ENCODE assay signal across 23 mouse cellular contexts in the genomic region with DNA sequence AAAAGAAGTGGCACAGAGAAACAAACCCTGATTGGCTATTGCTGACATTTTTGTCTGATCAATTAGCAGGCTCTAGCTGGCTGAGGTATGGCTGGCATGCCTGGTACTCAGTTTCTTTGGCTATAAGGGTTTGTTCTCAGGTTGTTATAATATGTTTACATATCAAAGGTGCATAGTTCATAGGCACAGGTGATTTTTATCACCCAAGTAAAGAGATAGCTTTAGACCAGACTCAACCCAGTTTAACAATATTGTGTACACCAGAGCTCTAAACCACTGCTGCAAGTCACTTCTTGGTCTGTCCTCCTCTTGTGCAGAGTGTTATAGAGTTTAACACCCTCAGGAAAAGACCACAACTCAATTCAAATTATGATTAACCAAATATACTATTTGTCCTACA.
DNase-seq lines count a peak whose midpoint lies in the region; ATAC-seq and TF ChIP-seq lines count a peak whose summit lies in the region.
"Had no signal": no experiment of that assay in that cellular context is flagged by ENCODE, and none has a peak within 500 bp of the region (broad histone marks: within the 10 kb centered on the region; RNA-seq: fewer than 3 reads in every experiment).

No protein-coding gene starts in this region.

- no peak for DNase-seq in liver
- DNase-seq in hindbrain, embryonic 11.5 days (ENCODE audit: low spot score): no peak
- DNase-seq: adrenal gland, adult 8-10 months; adrenal gland, postnatal 25 days; cerebellum, adult 18-20 months; cerebellum, adult 9-10 months; cerebellum, postnatal 14 days; forebrain, postnatal 0 days; gastrocnemius, adult 2 months; gastrocnemius, postnatal 14 days; heart, adult 18-20 months; heart, postnatal 10 days; heart, postnatal 36 days had no signal

- H3K9me3 ChIP-seq in liver, embryonic 15.5 days (replicated peaks): no peaks in the 10 kb centered on the region
- H3K9me3 ChIP-seq in intestine, embryonic 16.5 days (ENCODE audit: control insufficient read depth, low read length): no peaks in the 10 kb centered on the region
- H3K9me3 ChIP-seq in hindbrain, embryonic 11.5 days (ENCODE audit: control insufficient read depth, low read length): no peaks in the 10 kb centered on the region
- H3K9me3 ChIP-seq in hindbrain, embryonic 12.5 days (replicated peaks): no peaks in the 10 kb centered on the region
- H3K9me3 ChIP-seq: heart, embryonic 12.5 days; heart, embryonic 15.5 days; hindbrain, embryonic 10.5 days; hindbrain, embryonic 15.5 days had no signal

- TF ChIP-seq CTCF in bone marrow macrophage, adult 2 months (IDR thresholded peaks at IDR 0.05; ENCODE audit: low read depth, low read length): no peak

- H3K4me1 ChIP-seq in liver, embryonic 15.5 days (replicated peaks): peaks cover 8% of the 10 kb centered on the region
- H3K4me1 ChIP-seq in bone marrow macrophage, adult 2 months (ENCODE audit: control insufficient read depth, insufficient read depth, low read length): peaks cover 32% of the 10 kb centered on the region
- no peaks in the 10 kb centered on the region for H3K4me1 ChIP-seq in intestine, embryonic 16.5 days (ENCODE audit: control insufficient read depth, insufficient read depth, low read length)
- H3K4me1 ChIP-seq in hindbrain, embryonic 11.5 days (replicated peaks; ENCODE audit: control insufficient read depth, insufficient read depth, low read length): no peaks in the 10 kb centered on the region
- H3K4me1 ChIP-seq in hindbrain, embryonic 12.5 days: no peaks in the 10 kb centered on the region
- H3K4me1 ChIP-seq: heart, embryonic 12.5 days; hindbrain, embryonic 15.5 days had no signal

- ATAC-seq in liver, embryonic 15.5 days (ENCODE audit: insufficient read depth): 0 out of 2 replicates have a peak, but pooled peaks have one; percentile 9
- ATAC-seq in intestine, embryonic 16.5 days: peak; percentile 66
- ATAC-seq in hindbrain, embryonic 11.5 days (ENCODE audit: low FRiP score): no peak
- no peak for ATAC-seq in hindbrain, embryonic 12.5 days (ENCODE audit: low FRiP score)
- ATAC-seq: activated CD4-positive, CD25-positive, alpha-beta regulatory T cell, adult 4 months; forebrain, embryonic 14.5 days; forebrain, postnatal 0 days had no signal

- no peaks in the 10 kb centered on the region for H3K36me3 ChIP-seq in liver, embryonic 15.5 days (replicated peaks)
- no peaks in the 10 kb centered on the region for H3K36me3 ChIP-seq in intestine, embryonic 16.5 days (ENCODE audit: control insufficient read depth, insufficient read depth, low read length)
- H3K36me3 ChIP-seq in hindbrain, embryonic 11.5 days (ENCODE audit: control insufficient read depth, insufficient read depth, low read length): no peaks in the 10 kb centered on the region
- H3K36me3 ChIP-seq in hindbrain, embryonic 12.5 days: no peaks in the 10 kb centered on the region
- H3K36me3 ChIP-seq: heart, embryonic 12.5 days; heart, embryonic 15.5 days; hindbrain, embryonic 10.5 days; hindbrain, embryonic 15.5 days had no signal

- peak overlapping the region; percentile 48; the same call in 1 of the 2 replicates for H3K27ac ChIP-seq in liver, embryonic 15.5 days (replicated peaks)
- peak overlapping the region; percentile 24; the same call in 1 of the 2 replicates for H3K27ac ChIP-seq in bone marrow macrophage, adult 2 months (ENCODE audit: insufficient read depth, low read depth, low read length)
- H3K27ac ChIP-seq in intestine, embryonic 16.5 days (ENCODE audit: low read length): no peak overlapping the region
- H3K27ac ChIP-seq in hindbrain, embryonic 11.5 days (ENCODE audit: low read depth, low read length): no peak overlapping the region
- no peak overlapping the region for H3K27ac ChIP-seq in hindbrain, embryonic 12.5 days
- H3K27ac ChIP-seq: gastrocnemius, adult 2 months; heart, embryonic 15.5 days; hindbrain, embryonic 10.5 days; hindbrain, embryonic 15.5 days had no signal

- H3K4me3 ChIP-seq in liver, embryonic 15.5 days (replicated peaks): no peak overlapping the region
- H3K4me3 ChIP-seq in bone marrow macrophage, adult 2 months (ENCODE audit: insufficient read depth, low read length): no peak overlapping the region
- H3K4me3 ChIP-seq in intestine, embryonic 16.5 days (ENCODE audit: low read length): no peak overlapping the region
- H3K4me3 ChIP-seq in hindbrain, embryonic 11.5 days (ENCODE audit: low read depth, low read length): no peak overlapping the region
- no peak overlapping the region for H3K4me3 ChIP-seq in hindbrain, embryonic 12.5 days
- H3K4me3 ChIP-seq: gastrocnemius, adult 2 months; heart, embryonic 12.5 days; heart, embryonic 15.5 days; hindbrain, embryonic 10.5 days; hindbrain, embryonic 15.5 days had no signal

- no peak for TF ChIP-seq POLR2A in bone marrow macrophage, adult 2 months (IDR thresholded peaks at IDR 0.05; ENCODE audit: borderline replicate concordance, low read depth, low read length)

- no peaks in the 10 kb centered on the region for H3K27me3 ChIP-seq in liver, embryonic 15.5 days
- H3K27me3 ChIP-seq in intestine, embryonic 16.5 days (replicated peaks; ENCODE audit: control insufficient read depth, insufficient read depth, low read length): no peaks in the 10 kb centered on the region
- no peaks in the 10 kb centered on the region for H3K27me3 ChIP-seq in hindbrain, embryonic 11.5 days (ENCODE audit: control insufficient read depth, insufficient read depth, low read length)
- no peaks in the 10 kb centered on the region for H3K27me3 ChIP-seq in hindbrain, embryonic 12.5 days
- H3K27me3 ChIP-seq: heart, embryonic 12.5 days; heart, embryonic 15.5 days; hindbrain, embryonic 15.5 days had no signal

- H3K4me2 ChIP-seq in liver, embryonic 15.5 days: no peak overlapping the region
- no peak overlapping the region for H3K4me2 ChIP-seq in intestine, embryonic 16.5 days (ENCODE audit: low read depth, low read length)
- H3K4me2 ChIP-seq in hindbrain, embryonic 11.5 days (replicated peaks; ENCODE audit: low read depth, low read length): no peak overlapping the region
- no peak overlapping the region for H3K4me2 ChIP-seq in hindbrain, embryonic 12.5 days (replicated peaks)
- H3K4me2 ChIP-seq: heart, embryonic 12.5 days; heart, embryonic 15.5 days; hindbrain, embryonic 15.5 days had no signal

- H3K9ac ChIP-seq in liver, embryonic 15.5 days: no peak overlapping the region
- H3K9ac ChIP-seq in intestine, embryonic 16.5 days (ENCODE audit: low read depth, low read length): no peak overlapping the region
- H3K9ac ChIP-seq in hindbrain, embryonic 11.5 days (ENCODE audit: low read depth, low read length): no peak overlapping the region
- H3K9ac ChIP-seq in hindbrain, embryonic 12.5 days: no peak overlapping the region
- H3K9ac ChIP-seq: forebrain, postnatal 0 days; heart, embryonic 12.5 days; heart, embryonic 15.5 days; hindbrain, embryonic 15.5 days had no signal

Comparison
In these comparisons a context has a peak if more than half of its experiments do, and no peak if none do; other contexts are left out.
1. ATAC-seq: peak in liver, embryonic 15.5 days (single experiment) and intestine, embryonic 16.5 days (single experiment); none in hindbrain, embryonic 11.5 days (single experiment) and hindbrain, embryonic 12.5 days (single experiment).
2. H3K27ac ChIP-seq: peak in liver, embryonic 15.5 days (single experiment) and bone marrow macrophage, adult 2 months (single experiment); none in intestine, embryonic 16.5 days (single experiment), hindbrain, embryonic 11.5 days (single experiment) and hindbrain, embryonic 12.5 days (single experiment).